Mouse (Mus musculus): ENCODE results near the gene Ankrd65. TPM values are rescaled to one million over a fixed set of nuclear protein-coding genes. Genes with fewer than 3 reads are reported as not detected.
A peak's percentile ranks its signal among the peaks of the same experiment; 100 is the strongest.

The Ankrd65 gene
- total RNA-seq, 2 experiments from 2014 or later = not detected

- DNase-seq (ENCODE audit: low spot score in 2 of 2) = no peak
- intact Hi-C loops (cut with DNase I) = loop anchor here (1.0 kb wide), 1 partner anchor 28 kb away; the partner anchor contains the start of gene Aurkaip1
These were observed 12.6 kb downstream of the Ankrd65 start, which contains the start of gene Mrpl20 for GRCm38 (mm10) chr4:155802741-155803339. TSS of gene Mrpl20 (plus strand) at chr4:155802878.

- peak; percentile 96 for DNase-seq (ENCODE audit: low spot score in 2 of 2)
- intact Hi-C loops (cut with DNase I) = loop anchor here (1.0 kb wide), 1 partner anchor 28 kb away; the partner anchor contains the start of gene Aurkaip1
These were observed 13.3 kb downstream of the Ankrd65 start for GRCm38 (mm10) chr4:155803340-155804041.

- intact Hi-C loops (cut with DNase I) = no loop called here
- no peak for DNase-seq (ENCODE audit: low spot score in 2 of 2)
These were observed 17.6 kb downstream of the Ankrd65 start for GRCm38 (mm10) chr4:155807841-155808240.

GRCm38 (mm10) chr4:155811929-155812664 is 21.9 kb downstream of the Ankrd65 start, which contains the start of gene Ccnl2:
TSS of gene Ccnl2 (plus strand) at chr4:155812489.
- intact Hi-C loops (cut with DNase I) = loop anchor here (1.0 kb wide), 1 partner anchor 19 kb away; the partner anchor contains the start of gene Aurkaip1
- DNase-seq (ENCODE audit: low spot score in 2 of 2) = peak; percentile 93 to 97

GRCm38 (mm10) chr4:155812665-155813181 is 22.5 kb downstream of the Ankrd65 start:
- no peak for DNase-seq (ENCODE audit: low spot score in 2 of 2)
- intact Hi-C loops (cut with DNase I) = loop anchor here (1.0 kb wide), 1 partner anchor 19 kb away; the partner anchor contains the start of gene Aurkaip1

- intact Hi-C loops (cut with DNase I) = no loop called here
- DNase-seq (ENCODE audit: low spot score in 2 of 2) = no peak
These were observed 27.3 kb downstream of the Ankrd65 start for GRCm38 (mm10) chr4:155817533-155817932.

GRCm38 (mm10) chr4:155821025-155821424 is 30.8 kb downstream of the Ankrd65 start:
- no peak for DNase-seq (ENCODE audit: low spot score in 2 of 2)
- intact Hi-C loops (cut with DNase I) = no loop called here

- no peak for DNase-seq (ENCODE audit: low spot score in 2 of 2)
- intact Hi-C loops (cut with DNase I) = no loop called here
These were observed 33.2 kb downstream of the Ankrd65 start for GRCm38 (mm10) chr4:155823443-155823842.

GRCm38 (mm10) chr4:155829866-155830265 is 39.6 kb downstream of the Ankrd65 start:
- no peak for DNase-seq (ENCODE audit: low spot score in 2 of 2)
- intact Hi-C loops (cut with DNase I) = no loop called here

GRCm38 (mm10) chr4:155830596-155830995 is 40.4 kb downstream of the Ankrd65 start:
- intact Hi-C loops (cut with DNase I) = no loop called here
- DNase-seq (ENCODE audit: low spot score in 2 of 2) = no peak

GRCm38 (mm10) chr4:155831205-155831766 is 41.0 kb downstream of the Ankrd65 start, which contains the start of gene Aurkaip1:
TSS of gene Aurkaip1 (plus strand) at chr4:155831272.
- DNase-seq (ENCODE audit: low spot score in 2 of 2) = peak; percentile 95 to 97
- intact Hi-C loops (cut with DNase I) = loop anchor here (1.0 kb wide), 2 partner anchors 19 to 28 kb away; partner anchors contain the start of gene Ccnl2

- intact Hi-C loops (cut with DNase I) = loop anchor here (1.0 kb wide), 2 partner anchors 20 to 29 kb away; partner anchors contain the start of gene Ccnl2
- DNase-seq (ENCODE audit: low spot score in 2 of 2) = no peak
These were observed 41.6 kb downstream of the Ankrd65 start for GRCm38 (mm10) chr4:155831831-155832230.

GRCm38 (mm10) chr4:155832321-155832720 is 42.1 kb downstream of the Ankrd65 start:
- no peak for DNase-seq (ENCODE audit: low spot score in 2 of 2)
- intact Hi-C loops (cut with DNase I) = no loop called here

- intact Hi-C loops (cut with DNase I) = no loop called here
- no peak for DNase-seq (ENCODE audit: low spot score in 2 of 2)
These were observed 43.0 kb downstream of the Ankrd65 start for GRCm38 (mm10) chr4:155833234-155833633.

- DNase-seq (ENCODE audit: low spot score in 2 of 2) = peak; percentile 73 to 82
- intact Hi-C loops (cut with DNase I) = no loop called here
These were observed 43.6 kb downstream of the Ankrd65 start for GRCm38 (mm10) chr4:155833836-155834235.

- intact Hi-C loops (cut with DNase I) = no loop called here
- no peak for DNase-seq (ENCODE audit: low spot score in 2 of 2)
These were observed 47.3 kb downstream of the Ankrd65 start for GRCm38 (mm10) chr4:155837404-155838010.

- DNase-seq (ENCODE audit: low spot score in 2 of 2) = no peak
- intact Hi-C loops (cut with DNase I) = no loop called here
These were observed 48.2 kb downstream of the Ankrd65 start for GRCm38 (mm10) chr4:155838187-155839153.

- intact Hi-C loops (cut with DNase I) = no loop called here
- DNase-seq (ENCODE audit: low spot score in 2 of 2) = no peak
These were observed 49.3 kb downstream of the Ankrd65 start, which contains the start of gene Mxra8 for GRCm38 (mm10) chr4:155839483-155839910. TSS of gene Mxra8 (plus strand) at chr4:155839680.

All from left cerebral cortex, postnatal 25 days (tissue).